Mouse (Mus musculus) left cerebral cortex, postnatal 14 days (tissue): ENCODE measurements at regions not wholly inside any gene's neighbourhood (a gene's known extent, or its start where the extent isn't known, plus 50 kb on each side); places are given as distances from the start of the nearest gene placed in this dataset.
A peak's percentile ranks its signal among the peaks of the same experiment; 100 is the strongest.

ENCODE experiments used
- DNase-seq, 2 experiments: peaks; one replicate each; pipeline ENCODE4 v3.0.0; 2021 to 2022; ENCODE audit warnings: low spot score in 2 of 2, mixed read lengths in 1 of 2
- intact Hi-C: fragments of 180-260 bp; cut with DNase I; formaldehyde crosslinking; loops from one replicate; pipeline ENCODE4 v1.15.1; 2025

DNA sequence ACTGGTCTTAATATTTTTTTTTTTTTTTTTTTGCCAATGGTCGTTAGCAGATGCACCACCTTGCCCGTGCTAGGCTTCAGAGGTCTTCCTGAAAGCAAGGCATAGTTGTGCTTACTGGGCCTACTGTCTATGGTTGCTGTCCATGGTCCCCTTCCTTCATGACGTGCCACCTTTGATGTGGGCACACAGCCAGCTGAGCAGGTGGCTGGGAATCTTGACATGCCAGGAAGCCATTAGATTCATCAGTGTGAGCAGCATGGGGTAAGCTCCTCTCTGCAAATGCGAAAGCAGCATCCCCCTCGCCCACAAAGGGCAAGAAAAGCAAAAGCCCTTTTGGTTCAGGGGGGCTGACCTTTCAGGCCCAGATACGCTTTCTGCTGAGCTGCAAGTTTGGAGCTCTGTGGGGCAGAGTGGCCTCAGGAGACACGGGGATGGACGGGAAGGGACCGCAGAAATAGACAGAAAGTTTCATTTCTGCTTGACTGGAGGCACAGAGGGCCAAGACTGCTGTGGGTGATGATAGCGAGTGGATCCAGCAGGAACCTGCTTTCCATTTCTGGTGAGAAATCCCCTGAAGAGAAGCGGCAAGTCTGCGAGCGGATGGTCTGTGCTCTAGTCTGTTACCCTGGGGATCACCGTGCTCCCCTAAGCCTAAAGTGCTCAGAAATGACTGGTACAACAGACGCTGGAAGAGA lies 116.8 kb downstream of the Zfp326 start:
- no peak for DNase-seq
- intact Hi-C loops, result loop anchor here (10.0 kb wide), 1 partner anchor 802 kb away; no protein-coding TSS in a partner anchor

DNA sequence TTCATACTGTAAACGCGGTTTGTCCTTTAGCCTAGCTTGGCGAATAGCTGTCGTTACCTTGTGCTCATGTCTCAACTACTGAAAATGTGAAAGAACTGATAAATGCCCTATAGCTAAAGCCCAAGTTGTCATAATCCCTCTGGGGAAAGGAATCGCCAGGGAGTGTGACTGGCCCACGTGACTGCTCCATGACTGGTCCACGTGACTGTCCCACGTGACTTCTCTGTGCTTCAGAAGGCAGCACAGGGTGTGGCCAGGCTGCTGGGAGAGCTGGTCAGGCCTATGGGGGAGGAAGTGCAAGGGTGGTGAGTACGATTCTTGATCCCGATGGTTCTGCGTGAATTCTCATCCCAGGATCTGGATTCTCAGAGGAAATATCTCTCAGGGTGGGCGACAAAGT lies 114.4 kb downstream of the Zfp326 start:
- intact Hi-C loops, result loop anchor here (10.0 kb wide), 1 partner anchor 804 kb away; no protein-coding TSS in a partner anchor
- DNase-seq, result no peak

DNA sequence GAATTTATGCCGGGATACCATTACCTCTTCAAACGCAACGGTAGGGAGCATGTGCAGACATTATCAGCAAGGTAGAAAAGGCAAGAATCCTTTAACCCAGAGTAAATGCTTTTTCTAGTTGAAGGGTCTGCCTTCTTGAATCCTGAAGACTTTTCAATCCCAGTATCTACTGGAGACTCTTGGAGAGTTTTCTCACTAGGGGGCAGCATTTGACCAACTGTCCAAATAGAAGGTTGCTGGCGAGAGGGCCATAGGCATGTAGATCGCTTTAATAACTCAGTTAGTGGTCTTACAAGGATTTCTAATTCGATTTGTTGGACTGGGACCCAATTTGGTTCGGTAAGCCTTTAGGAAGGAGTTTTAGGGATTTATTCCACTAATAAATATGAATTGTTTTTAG lies 110.0 kb downstream of the Zfp326 start:
- peak; percentile 54 to 73 for DNase-seq
- intact Hi-C loops, result no loop called here

- peak in 1 of 2 experiments; percentile 31 for DNase-seq
- intact Hi-C loops, result no loop called here
Observed at GRCm38 (mm10) chr5:105983131-105983530, 106.8 kb downstream of the Zfp326 start.

DNA sequence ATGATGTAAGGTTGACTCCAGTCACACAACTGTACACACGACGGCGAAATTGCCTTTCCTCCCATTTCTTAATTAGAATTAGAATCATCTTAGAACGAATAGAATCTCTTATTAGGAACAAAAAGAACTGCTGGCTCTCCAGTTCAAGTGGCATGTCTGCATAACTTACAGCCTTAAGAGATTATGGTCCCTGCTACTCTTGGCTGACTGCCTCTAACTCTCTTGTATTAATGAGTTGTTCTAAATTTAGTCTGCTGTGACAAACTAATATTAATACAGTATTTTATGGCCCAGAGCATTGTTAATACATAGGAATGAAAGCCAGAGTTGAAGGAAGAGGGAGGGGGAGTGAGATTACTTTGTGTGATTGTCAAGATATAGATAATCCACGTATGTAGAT lies 100.4 kb downstream of the Zfp326 start:
- intact Hi-C loops, result no loop called here

GRCm38 (mm10) chr5:105976076-105976475 lies 99.7 kb downstream of the Zfp326 start:
- intact Hi-C loops, result no loop called here
- no peak for DNase-seq

More for the DNA sequence above, 100.4 kb downstream of the Zfp326 start:
- DNase-seq, result no peak

GRCm38 (mm10) chr5:105975275-105976011 lies 99.1 kb downstream of the Zfp326 start:
- DNase-seq, result no peak
- intact Hi-C loops, result no loop called here

DNA sequence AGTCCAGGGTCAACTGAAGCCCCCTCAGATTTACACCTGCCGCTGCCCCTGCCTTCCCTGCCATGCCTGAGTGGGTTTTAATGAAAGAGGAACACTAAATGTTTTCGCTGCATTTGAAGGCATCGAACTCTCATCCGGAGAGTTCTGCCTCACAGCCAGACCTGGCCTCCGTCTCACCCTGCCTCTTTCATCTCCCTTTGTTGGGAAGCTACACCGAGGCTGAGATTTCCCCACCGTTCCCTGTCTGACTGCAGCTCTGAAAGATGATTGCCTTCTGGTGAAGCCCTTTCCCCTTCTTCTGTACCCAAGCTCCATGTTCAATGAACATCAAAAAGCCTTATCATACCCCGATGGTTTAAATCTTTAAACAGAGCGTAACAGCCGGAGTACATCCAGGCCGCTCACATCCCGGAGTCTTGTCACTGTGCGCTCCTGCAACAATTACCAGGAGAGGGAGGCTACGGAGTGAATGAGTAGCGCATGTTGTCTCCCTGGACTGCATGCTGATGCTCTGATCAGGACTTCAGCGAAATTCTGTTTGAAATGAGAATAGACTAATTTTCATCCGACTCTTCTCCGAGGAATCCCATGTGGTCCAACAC lies 98.3 kb downstream of the Zfp326 start:
- DNase-seq, result no peak
- intact Hi-C loops, result no loop called here
